Mouse (Mus musculus): Measurements from ENCODE around the gene 9430015G10Rik.

- TF ChIP-seq CTCF (IDR thresholded peaks at IDR 0.05; ENCODE audit: extremely low read depth, insufficient read length, insufficient replicate concordance, low read depth, low read length) = no peak
- no peak for TF ChIP-seq POLR2A (IDR thresholded peaks at IDR 0.05; ENCODE audit: low read depth, low read length)
Observed at GRCm38 (mm10) chr4:156126841-156127240, 17.1 kb downstream of the 9430015G10Rik start.

All from small intestine, adult 2 months (tissue).